Mouse (Mus musculus) liver, embryonic 13.5 days (tissue): ENCODE results near the gene Gucy2c. TPM values are rescaled to one million over a fixed set of nuclear protein-coding genes. Genes with fewer than 3 reads are reported as not detected.

Experiments
- ATAC-seq: fragments of 200-750 bp; cut with Nextera tagmentation; 2 replicates; pipeline ENCODE4 v1.8.0; 2017; ENCODE audit warnings: low read depth, mild to moderate bottlenecking, moderate number of reproducible peaks, moderate library complexity
- DNase-seq: peaks from one replicate; pipeline ENCODE4 v3.0.0; 2022
- H3K27ac ChIP-seq: fragments of 300-500 bp; sonication (generic); 2 replicates; pipeline ENCODE4 v1.5.1; 2015; ENCODE audit warnings: moderate library complexity, mild to moderate bottlenecking, inconsistent platforms
- H3K27me3 ChIP-seq: fragments of 300-500 bp; sonication (generic); 2 replicates; pipeline ENCODE4 v1.6.1; 2015; ENCODE audit warnings: mild to moderate bottlenecking, inconsistent platforms
- H3K36me3 ChIP-seq: fragments of 300-500 bp; sonication (generic); 2 replicates; pipeline ENCODE4 v1.6.1; 2015; ENCODE audit warnings: mild to moderate bottlenecking, inconsistent platforms
- H3K4me1 ChIP-seq: fragments of 300-500 bp; sonication (generic); replicated peaks from 2 replicates; pipeline ENCODE4 v1.6.1; 2015; ENCODE audit warnings: inconsistent platforms
- H3K4me2 ChIP-seq: fragments of 300-500 bp; sonication (generic); 2 replicates; pipeline ENCODE4 v1.6.1; 2015; ENCODE audit warnings: inconsistent platforms, mild to moderate bottlenecking, moderate library complexity
- H3K4me3 ChIP-seq: fragments of 300-500 bp; sonication (generic); replicated peaks from 2 replicates; pipeline ENCODE4 v1.5.1; 2015; ENCODE audit warnings: mild to moderate bottlenecking, inconsistent platforms
- H3K9ac ChIP-seq: fragments of 300-500 bp; sonication (generic); 2 replicates; pipeline ENCODE4 v1.6.1; 2015; ENCODE audit warnings: mild to moderate bottlenecking, inconsistent platforms
- H3K9me3 ChIP-seq: fragments of 300-500 bp; sonication (generic); replicated peaks from 2 replicates; pipeline ENCODE4 v1.6.1; 2016; ENCODE audit warnings: inconsistent platforms
- WGBS: fragments of 180-500 bp; shearing (Covaris S2); methylation state at CpG from one replicate; pipeline ENCODE4 v1.1.7; 2015; ENCODE audit not compliant: insufficient replicate concordance; 5-methylcytosine and 5-hydroxymethylcytosine counted together
- microRNA-seq: library from miRNA; unstranded; fragments of <30 nt; microRNA quantifications from one replicate; pipeline ENCODE4, GENCODE M21; 2016
- polyA plus RNA-seq: library from polyadenylated mRNA; unstranded; fragments of >200 nt; fragmentation: Nextera tagmentation; extraction: Ambion mirVana; gene quantifications from 2 replicates; pipeline ENCODE4 v1.2.1, GENCODE M21; 2015

The Gucy2c gene
- polyA plus RNA-seq, 1 experiment from 2014 or later = 0.08 TPM

DNA sequence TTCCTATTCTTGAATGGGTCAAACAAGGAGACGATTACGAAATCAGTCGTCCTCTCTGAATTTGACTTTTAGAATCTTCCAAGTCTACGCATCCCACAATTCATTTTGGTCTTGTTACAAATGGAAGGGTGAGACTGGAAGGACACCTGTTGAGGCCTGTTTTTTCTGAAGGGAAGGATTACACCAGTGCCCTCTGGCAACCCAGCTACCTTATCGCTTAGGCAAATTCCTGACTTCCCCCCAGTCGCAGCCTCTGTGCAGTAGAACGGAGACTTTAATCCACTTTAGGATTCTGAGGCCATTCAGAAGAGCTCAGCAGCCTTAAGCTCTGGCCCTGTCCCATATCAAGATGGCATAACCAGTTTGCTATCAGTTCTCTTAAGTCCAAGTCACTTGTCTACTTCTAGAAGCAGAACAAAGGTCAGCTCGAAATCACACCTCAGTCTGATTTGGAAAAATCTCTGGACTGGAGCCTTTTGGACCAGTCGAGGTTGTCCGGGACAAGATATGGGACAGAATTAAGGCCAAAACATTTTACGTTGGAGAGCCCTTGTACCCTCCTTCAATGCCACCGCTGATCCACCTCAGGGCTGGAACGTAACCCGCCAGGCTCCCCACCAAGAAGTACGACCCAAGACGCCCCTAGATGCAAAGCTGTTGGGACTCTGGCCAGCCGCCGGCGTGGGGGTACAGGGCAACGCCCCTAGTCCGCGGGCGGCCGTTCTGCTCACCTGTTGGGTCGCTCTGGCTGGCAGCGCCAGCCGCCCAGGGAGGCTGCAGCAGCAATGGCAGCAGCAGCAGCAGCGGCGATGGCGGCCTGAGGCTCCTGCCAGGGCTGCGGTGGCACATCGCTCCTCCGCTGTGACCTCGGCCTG is 120.5 kb downstream of the Gucy2c start:
- DNase-seq (no peak), ATAC-seq (no peak)
- Histone ChIP-seq H3K9ac (peak overlapping the region; percentile 17; the same call in 1 of the 2 replicates), H3K4me2 (peak overlapping the region; percentile 63), H3K4me1 (peaks cover 9% of the 10 kb centered on the region), H3K27me3 (peaks cover 37% of the 10 kb centered on the region), H3K9me3 (no peaks in the 10 kb centered on the region), H3K4me3 (peak overlapping the region; percentile 46), H3K36me3 (no peaks in the 10 kb centered on the region), H3K27ac (no peak overlapping the region)
- WGBS = 17% methylated on average over 34 of the region's 34 CpGs

DNA sequence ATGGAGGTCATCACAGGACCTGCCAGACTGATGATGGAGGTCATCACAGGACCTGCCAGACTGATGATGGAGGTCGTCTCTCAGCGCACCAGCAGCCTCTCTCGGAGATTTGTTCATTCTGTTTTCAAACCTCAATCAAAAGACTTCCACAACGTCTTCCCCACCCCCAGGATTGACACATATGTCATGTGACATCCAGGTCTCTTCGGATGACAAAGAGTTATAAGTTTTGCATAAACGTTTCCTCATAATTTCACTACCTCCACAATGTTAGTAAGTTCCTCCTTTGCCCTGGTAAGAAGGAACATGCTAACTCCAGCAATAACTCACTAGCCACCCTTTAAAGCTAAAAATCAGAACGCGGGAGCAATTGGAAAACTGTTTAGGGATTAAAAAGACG is 122.3 kb downstream of the Gucy2c start:
- Histone ChIP-seq H3K9me3 (no peaks in the 10 kb centered on the region), H3K27me3 (peaks cover 37% of the 10 kb centered on the region), H3K4me2 (no peak overlapping the region), H3K4me1 (peaks cover 12% of the 10 kb centered on the region), H3K36me3 (no peaks in the 10 kb centered on the region), H3K4me3 (no peak overlapping the region), H3K9ac (no peak overlapping the region), H3K27ac (no peak overlapping the region)
- DNase-seq (no peak), ATAC-seq (no peak)
- 67% methylated on average over 9 of the region's 9 CpGs for WGBS

DNA sequence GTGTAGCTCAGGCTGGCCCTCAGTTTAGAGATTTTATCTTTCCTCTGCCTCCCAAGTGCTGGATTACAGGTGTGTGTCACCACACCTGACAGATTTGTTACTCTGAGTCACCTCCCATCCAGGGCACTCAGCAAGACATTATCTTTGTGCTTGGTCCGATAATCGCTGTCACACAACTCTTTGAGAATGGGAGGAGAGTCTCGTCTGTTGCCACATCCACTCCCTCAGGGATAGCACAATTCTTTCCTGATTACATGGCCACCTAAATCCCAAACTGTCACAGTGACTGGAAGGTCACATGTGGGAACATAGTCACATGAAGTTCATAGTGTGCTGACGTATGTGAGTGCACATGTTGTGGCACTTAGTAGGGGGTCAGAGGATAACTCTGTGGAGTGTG is 123.3 kb downstream of the Gucy2c start:
- Histone ChIP-seq H3K4me1 (peaks cover 12% of the 10 kb centered on the region), H3K27ac (no peak overlapping the region), H3K27me3 (peaks cover 32% of the 10 kb centered on the region), H3K4me2 (no peak overlapping the region), H3K9ac (no peak overlapping the region), H3K36me3 (no peaks in the 10 kb centered on the region), H3K4me3 (no peak overlapping the region), H3K9me3 (no peaks in the 10 kb centered on the region)
- no peak for ATAC-seq
- WGBS = 69% methylated on average over 4 of the region's 4 CpGs
- DNase-seq = no peak

DNA sequence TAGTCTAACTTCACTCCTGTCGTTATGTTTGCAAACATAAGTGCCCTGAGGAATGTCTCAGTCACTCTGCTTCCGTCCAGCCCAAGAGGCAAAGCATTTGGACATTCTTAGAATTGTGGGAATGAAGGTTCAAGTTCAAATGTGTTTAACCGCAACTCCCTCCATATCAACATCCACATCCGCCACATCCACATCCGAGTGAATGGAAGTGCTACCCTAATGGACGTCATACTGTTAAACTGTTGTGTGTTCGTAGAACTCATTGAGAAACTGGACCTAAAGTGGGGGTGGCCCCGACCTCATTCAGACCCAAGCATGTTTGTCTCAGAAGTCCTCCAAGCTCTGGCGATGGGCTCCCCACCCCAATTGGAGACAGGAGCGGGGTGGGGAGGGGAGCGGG is 125.8 kb downstream of the Gucy2c start:
- Histone ChIP-seq H3K36me3 (no peaks in the 10 kb centered on the region), H3K9me3 (no peaks in the 10 kb centered on the region), H3K4me3 (no peak overlapping the region), H3K27me3 (peaks cover 9% of the 10 kb centered on the region), H3K4me2 (no peak overlapping the region), H3K4me1 (peaks cover 11% of the 10 kb centered on the region), H3K27ac (no peak overlapping the region), H3K9ac (no peak overlapping the region)
- no peak for DNase-seq
- WGBS = 53% methylated on average over 11 of the region's 11 CpGs
- ATAC-seq = no peak

DNA sequence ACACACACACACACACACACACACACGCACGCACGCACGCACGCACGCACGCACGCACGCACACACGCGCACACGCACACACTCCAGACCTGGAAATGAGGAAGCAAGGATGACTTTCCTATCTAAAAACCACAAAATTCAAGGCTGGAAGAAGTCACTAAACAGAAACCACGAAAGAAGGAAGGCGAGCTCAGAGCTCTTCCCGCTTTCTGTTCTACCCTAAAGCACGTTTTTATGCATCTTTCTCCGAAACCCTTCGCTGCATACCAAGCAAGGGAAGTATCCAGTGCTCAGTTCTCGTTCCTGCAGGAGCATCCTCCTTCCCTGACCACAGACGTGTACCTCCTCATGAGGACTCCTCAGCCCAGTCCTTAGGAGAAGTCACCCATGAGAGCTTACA is 127.1 kb downstream of the Gucy2c start:
- Histone ChIP-seq H3K27me3 (no peaks in the 10 kb centered on the region), H3K9me3 (no peaks in the 10 kb centered on the region), H3K27ac (no peak overlapping the region), H3K4me3 (no peak overlapping the region), H3K4me2 (no peak overlapping the region), H3K9ac (no peak overlapping the region), H3K4me1 (peaks cover 11% of the 10 kb centered on the region), H3K36me3 (no peaks in the 10 kb centered on the region)
- WGBS = 62% methylated on average over 20 of the region's 20 CpGs
- DNase-seq (no peak), ATAC-seq (no peak)

DNA sequence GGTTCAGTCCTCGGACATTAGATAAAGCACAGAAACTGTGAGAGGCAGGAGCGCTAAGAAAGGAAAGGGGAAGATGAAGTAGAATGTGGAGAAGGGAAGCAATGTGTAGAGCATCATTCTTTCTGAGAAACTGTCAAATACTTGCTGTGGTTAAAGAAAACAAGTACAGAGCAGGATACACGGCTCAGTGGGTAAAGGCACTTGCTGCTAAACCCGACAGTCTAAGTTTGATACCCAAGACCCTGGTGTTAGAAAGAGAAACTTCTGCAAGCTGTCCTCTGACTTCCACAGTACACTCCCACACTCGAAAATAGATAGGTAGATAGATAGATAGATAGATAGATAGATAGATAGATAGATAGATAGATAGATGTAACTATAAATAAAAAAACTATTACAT is 128.2 kb downstream of the Gucy2c start:
- no peaks in the 10 kb centered on the region for H3K27me3 ChIP-seq
- WGBS = 20% methylated on average over 5 of the region's 5 CpGs
- H3K4me2 ChIP-seq = no peak overlapping the region
- H3K4me3 ChIP-seq = no peak overlapping the region
- no peaks in the 10 kb centered on the region for H3K9me3 ChIP-seq
- H3K27ac ChIP-seq = no peak overlapping the region
- no peak for ATAC-seq
- no peak overlapping the region for H3K9ac ChIP-seq
- H3K4me1 ChIP-seq = peaks cover 11% of the 10 kb centered on the region
- DNase-seq = no peak
- no peaks in the 10 kb centered on the region for H3K36me3 ChIP-seq

DNA sequence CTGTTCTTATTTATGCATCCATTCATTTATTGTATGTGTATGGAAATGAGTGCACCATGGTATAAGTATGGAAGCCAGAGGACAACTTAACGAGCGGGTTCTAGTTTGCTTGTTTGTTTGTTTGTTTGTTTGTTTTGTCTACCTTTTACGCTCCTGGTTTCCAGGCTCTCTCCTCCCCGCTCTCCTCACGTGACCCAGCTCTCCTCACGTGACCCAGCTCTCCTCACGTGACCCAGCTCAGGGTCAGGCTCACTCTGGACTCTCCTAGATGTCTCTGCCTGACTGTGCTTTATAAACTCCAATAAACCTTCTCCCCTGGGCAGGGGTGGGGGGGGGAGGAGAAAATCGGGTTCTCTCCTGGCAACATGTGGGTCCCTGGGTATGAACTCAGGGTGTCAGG is 130.9 kb downstream of the Gucy2c start:
- ATAC-seq (no peak), DNase-seq (no peak)
- H3K27ac ChIP-seq = no peak overlapping the region
- no peaks in the 10 kb centered on the region for H3K36me3 ChIP-seq
- no peak overlapping the region for H3K4me2 ChIP-seq
- H3K4me1 ChIP-seq = peaks cover 9% of the 10 kb centered on the region
- no peaks in the 10 kb centered on the region for H3K9me3 ChIP-seq
- 70% methylated on average over 8 of the region's 8 CpGs for WGBS
- H3K4me3 ChIP-seq = no peak overlapping the region
- H3K9ac ChIP-seq = no peak overlapping the region
- H3K27me3 ChIP-seq = no peaks in the 10 kb centered on the region

DNA sequence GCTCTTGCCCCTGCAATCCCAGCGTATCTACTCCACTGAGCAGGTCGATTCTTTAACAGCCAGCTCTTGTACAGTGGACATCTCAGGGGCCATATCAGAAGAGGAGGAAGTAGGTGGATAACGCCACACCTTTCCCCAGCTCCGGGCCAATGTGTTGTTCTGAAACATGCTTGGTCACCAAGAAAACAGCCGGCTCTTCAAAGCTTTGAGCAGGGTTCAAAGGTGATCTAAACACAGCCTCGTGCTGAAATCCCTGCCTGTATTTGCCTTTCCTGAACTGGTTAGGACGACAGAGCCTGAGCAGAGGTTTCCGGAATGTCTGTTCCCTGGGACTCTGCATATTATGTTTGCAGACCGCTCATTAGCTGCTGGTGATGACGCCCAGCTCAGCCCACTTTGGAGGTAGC is 134.1 kb downstream of the Gucy2c start:
- H3K9me3 ChIP-seq = 0 out of 2 replicates have a peak, but pooled peaks cover 5% of the 10 kb centered on the region
- DNase-seq (no peak), ATAC-seq (peak; percentile 70)
- no peak overlapping the region for H3K4me3 ChIP-seq
- no peaks in the 10 kb centered on the region; the same call in 1 of the 2 replicates for H3K36me3 ChIP-seq
- no peaks in the 10 kb centered on the region; the same call in 1 of the 2 replicates for H3K4me1 ChIP-seq
- H3K4me2 ChIP-seq = no peak overlapping the region
- no peak overlapping the region for H3K9ac ChIP-seq
- H3K27ac ChIP-seq = no peak overlapping the region
- WGBS = 60% methylated on average over 10 of the region's 10 CpGs
- H3K27me3 ChIP-seq = no peaks in the 10 kb centered on the region

Small RNA genes lying within 50 kb of the gene (microRNA-seq; reads per million reads assigned to microRNA genes)
- not detected for gene Gm44364

Other genes with a start within 250 kb of the Gucy2c start
- gene Plbd1, start 119.8 kb downstream of the Gucy2c start, polyA plus RNA-seq = 4.6 and 4.8 TPM in 2 replicates
- 1.3 and 1.5 TPM in 2 replicates for gene Hist4h4, start 22.6 kb upstream of the Gucy2c start, polyA plus RNA-seq
- gene H2afj, start 26.5 kb upstream of the Gucy2c start, polyA plus RNA-seq = 167 and 177 TPM in 2 replicates
- 1.2 and 2.4 TPM in 2 replicates for gene BC049715, start 45.9 kb upstream of the Gucy2c start, polyA plus RNA-seq
- gene Wbp11, start 46.5 kb upstream of the Gucy2c start, polyA plus RNA-seq = 62.5 and 80.2 TPM in 2 replicates
- not detected in 2 replicates for gene Smco3, start 53.7 kb upstream of the Gucy2c start, polyA plus RNA-seq
- gene Art4, start 76.0 kb upstream of the Gucy2c start, polyA plus RNA-seq = 28.8 and 32.7 TPM in 2 replicates
- gene Mgp, start 94.1 kb upstream of the Gucy2c start, polyA plus RNA-seq = 6.5 and 7.3 TPM in 2 replicates
- gene Erp27, start 140.4 kb upstream of the Gucy2c start, polyA plus RNA-seq = 0.12 and 0.20 TPM in 2 replicates
- not detected in 2 replicates for gene Pde6h, start 142.1 kb upstream of the Gucy2c start, polyA plus RNA-seq
- 107 and 116 TPM in 2 replicates for gene Arhgdib, start 160.1 kb upstream of the Gucy2c start, polyA plus RNA-seq